Comparison of ENCODE assay signal across 13 mouse cellular contexts in the genomic region with DNA sequence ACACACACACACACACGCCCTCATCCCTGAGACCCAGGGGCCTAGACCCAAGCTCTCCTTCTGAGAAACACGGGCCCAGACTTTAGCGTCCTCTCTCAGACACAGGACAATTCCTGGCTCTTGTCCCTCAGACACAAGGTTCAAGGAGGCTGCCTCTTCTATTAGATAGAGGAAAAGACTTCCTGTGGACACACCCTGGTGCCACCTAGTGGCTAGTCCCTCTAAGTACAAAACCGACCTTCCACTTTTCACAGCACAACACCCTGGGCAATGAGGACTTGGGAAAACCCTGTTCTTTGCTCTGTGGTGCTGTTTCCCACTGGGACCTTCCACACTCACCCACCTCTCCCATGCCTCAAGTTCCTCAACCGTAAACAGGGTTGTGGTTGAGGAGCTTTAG. TPM values are rescaled to one million over a fixed set of nuclear protein-coding genes. Genes with fewer than 3 reads are reported as not detected.
DNase-seq lines count a peak whose midpoint lies in the region; TF ChIP-seq lines count a peak whose summit lies in the region.
"Had no signal": no experiment of that assay in that cellular context is flagged by ENCODE, and none has a peak within 500 bp of the region (broad histone marks: within the 10 kb centered on the region; RNA-seq: fewer than 3 reads in every experiment).

No protein-coding gene starts in this region.

- no peak overlapping the region for H3K27ac ChIP-seq in kidney, adult 2 months (ENCODE audit: insufficient read depth, low read depth, low read length)
- H3K27ac ChIP-seq: hindbrain, embryonic 15.5 days had no signal

- no peaks in the 10 kb centered on the region for H3K4me1 ChIP-seq in kidney, adult 2 months (ENCODE audit: control insufficient read depth, insufficient read depth, low read length)
- no peaks in the 10 kb centered on the region for H3K4me1 ChIP-seq in E14TG2a.4 (replicated peaks; ENCODE audit: low read depth, low read length)
- H3K4me1 ChIP-seq: hindbrain, embryonic 15.5 days had no signal

- H3K36me3 ChIP-seq in kidney, adult 2 months (ENCODE audit: control insufficient read depth, insufficient read depth, low read length) = no peaks in the 10 kb centered on the region
- H3K36me3 ChIP-seq in E14TG2a.4 (ENCODE audit: insufficient read depth, low read length) = no peaks in the 10 kb centered on the region
- H3K36me3 ChIP-seq: hindbrain, embryonic 15.5 days had no signal

- TF ChIP-seq CTCF in kidney, adult 2 months (conservative IDR thresholded peaks at IDR 0.05; ENCODE audit: insufficient read depth, insufficient read length, low read depth, low read length) = peak; percentile 39; the same call in 1 of the 2 replicates
- peak; percentile 21; the same call in 1 of the 2 replicates for TF ChIP-seq CTCF in E14TG2a.4 (conservative IDR thresholded peaks at IDR 0.05; ENCODE audit: low read length)

- H3K4me3 ChIP-seq in kidney, adult 2 months (ENCODE audit: insufficient read depth, low read depth, low read length) = no peak overlapping the region
- no peak overlapping the region for H3K4me3 ChIP-seq in E14TG2a.4 (replicated peaks; ENCODE audit: low read length)
- H3K4me3 ChIP-seq: hindbrain, embryonic 15.5 days; megakaryocyte, embryonic 14.5 days had no signal

- H3K27me3 ChIP-seq in kidney, adult 2 months (replicated peaks; ENCODE audit: control insufficient read depth, insufficient read depth, low read length) = no peaks in the 10 kb centered on the region
- 0 out of 2 replicates have a peak, but pooled peaks cover 9% of the 10 kb centered on the region for H3K27me3 ChIP-seq in E14TG2a.4 (ENCODE audit: insufficient read depth, low read length)
- H3K27me3 ChIP-seq: hindbrain, embryonic 15.5 days had no signal

- 66% methylated on average over 5 of the region's 5 CpGs for WGBS in kidney, adult 2 months

- no peak for DNase-seq in kidney, adult 2 months
- no peak for DNase-seq in kidney, adult 11 months
- DNase-seq in 3T3-L1 (ENCODE audit: low read depth, low spot score) = peak; percentile 55
- peak; percentile 7 for DNase-seq in embryo, embryonic 9.5 days (ENCODE audit: extremely low spot score)
- DNase-seq in right cerebral cortex, postnatal 14 days = no peak
- DNase-seq in gastrocnemius, postnatal 25 days = no peak
- DNase-seq in ovary, postnatal 14 days (ENCODE audit: low spot score) = no peak
- DNase-seq: right cerebral cortex, adult 18-20 months had no signal

- H3K9me3 ChIP-seq in E14TG2a.4 (ENCODE audit: low read length) = no peaks in the 10 kb centered on the region
- H3K9me3 ChIP-seq: hindbrain, embryonic 15.5 days; megakaryocyte, embryonic 14.5 days had no signal

- TF ChIP-seq POLR2A in kidney, adult 2 months (IDR thresholded peaks at IDR 0.05; ENCODE audit: low read depth, low read length) = no peak

RNA-seq across cellular contexts. Expression of gene Klk15, which starts 7.6 kb away (rescaled TPM):
- polyA plus RNA-seq in kidney, adult 2 months (2012; rRNA removed) = 0.09 and 0.19 TPM in 2 replicates
- not detected for total RNA-seq in gastrocnemius, postnatal 25 days (2021)
- total RNA-seq: left cerebral cortex, postnatal 25 days had no signal
- polyA plus RNA-seq: hindbrain, embryonic 15.5 days; urinary bladder, adult 2 months had no signal

RNA-seq across cellular contexts. Expression of gene Klk1b8, which starts 24.5 kb away (rescaled TPM):
- 1.0 and 1.1 TPM in 2 replicates for polyA plus RNA-seq in kidney, adult 2 months (2012; rRNA removed)
- total RNA-seq in gastrocnemius, postnatal 25 days (2021) = not detected
- total RNA-seq: left cerebral cortex, postnatal 25 days had no signal
- polyA plus RNA-seq: hindbrain, embryonic 15.5 days; urinary bladder, adult 2 months had no signal

RNA-seq across cellular contexts. Expression of gene Klk1b1, which starts 40.6 kb away (rescaled TPM):
- polyA plus RNA-seq in kidney, adult 2 months (2012; rRNA removed) = 0.11 and 0.52 TPM in 2 replicates
- not detected for total RNA-seq in gastrocnemius, postnatal 25 days (2021)
- total RNA-seq: left cerebral cortex, postnatal 25 days had no signal
- polyA plus RNA-seq: hindbrain, embryonic 15.5 days; urinary bladder, adult 2 months had no signal

RNA-seq across cellular contexts. Expression of gene Klk4, which starts 45.0 kb away (rescaled TPM):
- not detected in 2 replicates for polyA plus RNA-seq in kidney, adult 2 months (2012; rRNA removed)
- not detected for total RNA-seq in gastrocnemius, postnatal 25 days (2021)
- total RNA-seq: left cerebral cortex, postnatal 25 days had no signal
- polyA plus RNA-seq: urinary bladder, adult 2 months had no signal

RNA-seq across cellular contexts. Expression of gene Klk1b9, which starts 49.9 kb away (rescaled TPM):
- polyA plus RNA-seq in kidney, adult 2 months (2012; rRNA removed) = 1.6 and 1.7 TPM in 2 replicates
- not detected for total RNA-seq in gastrocnemius, postnatal 25 days (2021)
- total RNA-seq: left cerebral cortex, postnatal 25 days had no signal
- polyA plus RNA-seq: hindbrain, embryonic 15.5 days; urinary bladder, adult 2 months had no signal

Comparison
In these comparisons a context has a peak if more than half of its experiments do, and no peak if none do; other contexts are left out.
1. DNase-seq: peak in 3T3-L1 (single experiment) and embryo, embryonic 9.5 days (single experiment); none in kidney, adult 2 months (single experiment), kidney, adult 11 months (single experiment), right cerebral cortex, postnatal 14 days (single experiment), gastrocnemius, postnatal 25 days (single experiment) and ovary, postnatal 14 days (single experiment).